In the genomic region with DNA sequence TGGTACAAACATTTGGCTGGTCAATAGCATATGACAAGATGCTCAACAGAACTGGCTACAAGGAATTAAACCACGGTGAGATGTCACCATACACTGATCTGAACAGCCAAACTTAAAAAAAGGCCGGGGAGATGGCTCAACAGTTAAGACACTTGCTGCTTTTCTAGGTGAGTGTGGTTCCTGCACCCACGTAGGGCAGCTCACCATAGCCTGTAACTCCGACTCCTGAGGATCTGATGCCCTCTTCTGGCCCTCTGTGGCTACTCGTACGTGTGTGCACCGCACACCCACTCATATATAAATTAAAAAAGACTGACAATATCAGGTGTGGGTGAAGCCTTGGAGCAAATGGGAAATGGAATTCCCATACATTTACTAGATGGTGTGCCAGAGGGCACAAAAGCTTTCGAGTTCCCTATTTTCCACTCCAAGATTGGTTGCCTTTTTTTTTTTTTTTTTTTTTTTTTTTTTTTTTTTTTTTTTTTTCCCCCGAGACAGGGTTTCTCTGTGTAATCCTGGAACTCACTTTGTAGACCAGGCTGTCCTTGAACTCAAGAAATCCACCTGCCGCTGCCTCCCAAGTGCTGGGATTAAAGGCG, we compare ENCODE assay signal across 13 mouse cellular contexts. TPM values are rescaled to one million over a fixed set of nuclear protein-coding genes. Genes with fewer than 3 reads are reported as not detected.
DNase-seq lines count a peak whose midpoint lies in the region; ATAC-seq and TF ChIP-seq lines count a peak whose summit lies in the region.
"Had no signal": no experiment of that assay in that cellular context is flagged by ENCODE, and none has a peak within 500 bp of the region (broad histone marks: within the 10 kb centered on the region; RNA-seq: fewer than 3 reads in every experiment).

No protein-coding gene starts in this region.

- ATAC-seq in kidney, embryonic 14.5 days (ENCODE audit: low FRiP score, low TSS enrichment), result no peak

- TF ChIP-seq CTCF in E14TG2a.4 (conservative IDR thresholded peaks at IDR 0.05; ENCODE audit: low read length), result 0 out of 2 replicates have a peak, but pooled peaks have one; percentile 2
- TF ChIP-seq CTCF in brain, embryonic 14.5 days (IDR thresholded peaks at IDR 0.05; ENCODE audit: borderline replicate concordance, extremely low read depth, insufficient read depth, insufficient read length), result peak; percentile 29; the same call in 1 of the 2 replicates

- peaks cover 31% of the 10 kb centered on the region for H3K36me3 ChIP-seq in kidney, embryonic 14.5 days (ENCODE audit: control insufficient read depth, insufficient read depth, low read length)
- peaks cover 53% of the 10 kb centered on the region for H3K36me3 ChIP-seq in E14TG2a.4 (ENCODE audit: insufficient read depth, low read length)

- intact Hi-C loops in left cerebral cortex, postnatal 4 days (cut with DNase I), result no loop called here

- no peak overlapping the region for H3K4me3 ChIP-seq in kidney, embryonic 14.5 days (ENCODE audit: low read length)
- H3K4me3 ChIP-seq in E14TG2a.4 (replicated peaks; ENCODE audit: low read length), result no peak overlapping the region

- 83% methylated on average over 11 of the region's 11 CpGs for WGBS in kidney, embryonic 14.5 days

- H3K4me2 ChIP-seq in kidney, embryonic 14.5 days (replicated peaks; ENCODE audit: low read depth, low read length), result no peak overlapping the region
- H3K4me2 ChIP-seq: hindbrain, embryonic 14.5 days had no signal

- no peak for TF ChIP-seq POLR2A in brain, embryonic 14.5 days (IDR thresholded peaks at IDR 0.05; ENCODE audit: borderline replicate concordance, extremely low read depth, insufficient read depth, insufficient read length, poor library complexity, severe bottlenecking)

- no peaks in the 10 kb centered on the region for H3K9me3 ChIP-seq in kidney, embryonic 14.5 days (ENCODE audit: control insufficient read depth, low read length)
- no peaks in the 10 kb centered on the region for H3K9me3 ChIP-seq in E14TG2a.4 (ENCODE audit: low read length)

- no peak overlapping the region for H3K27ac ChIP-seq in kidney, embryonic 14.5 days (ENCODE audit: low read depth, low read length)
- H3K27ac ChIP-seq: hindbrain, embryonic 14.5 days had no signal

- DNase-seq in kidney, adult 18-20 months, result peak; percentile 12
- DNase-seq in brain, embryonic 14.5 days (ENCODE audit: low read depth), result peak; percentile 34
- DNase-seq in lung, postnatal 14 days, result peak; percentile 9
- DNase-seq in ovary, adult 18-20 months (ENCODE audit: low spot score), result no peak
- DNase-seq in urinary bladder, postnatal 4 days (ENCODE audit: low spot score in 2 of 2), result no peak
- no peak for DNase-seq in left cerebral cortex, postnatal 4 days
- DNase-seq: cerebellum, adult 18-20 months; heart, adult 11 months; layer of hippocampus, postnatal 36 days had no signal

- H3K9ac ChIP-seq in kidney, embryonic 14.5 days (ENCODE audit: low read depth, low read length), result no peak overlapping the region
- H3K9ac ChIP-seq: hindbrain, embryonic 14.5 days had no signal

- no peaks in the 10 kb centered on the region for H3K4me1 ChIP-seq in kidney, embryonic 14.5 days (ENCODE audit: control insufficient read depth, insufficient read depth, low read length)
- H3K4me1 ChIP-seq in E14TG2a.4 (replicated peaks; ENCODE audit: low read depth, low read length), result peaks cover 70% of the 10 kb centered on the region

- H3K27me3 ChIP-seq in kidney, embryonic 14.5 days (ENCODE audit: control insufficient read depth, insufficient read depth, low read length), result no peaks in the 10 kb centered on the region
- no peaks in the 10 kb centered on the region for H3K27me3 ChIP-seq in E14TG2a.4 (ENCODE audit: insufficient read depth, low read length)

RNA-seq across cellular contexts. Expression of gene Ucma, which starts 13.0 kb away (rescaled TPM):
- polyA plus RNA-seq in kidney, embryonic 14.5 days (2014; fragmentation: Nextera tagmentation; extraction: Ambion mirVana), result not detected in 2 replicates
- 0.59 and 0.71 TPM in 2 replicates for polyA plus RNA-seq in brain, embryonic 14.5 days (2012; rRNA removed)
- 1 to 10 TPM in 1 of 2 experiments, not detected in 1; 1.5 TPM for total RNA-seq in left cerebral cortex, postnatal 4 days (2021)
- polyA plus RNA-seq: stomach, embryonic 16.5 days had no signal

RNA-seq across cellular contexts. Expression of gene Mcm10, which starts 23.7 kb away (rescaled TPM):
- polyA plus RNA-seq in kidney, embryonic 14.5 days (2014; fragmentation: Nextera tagmentation; extraction: Ambion mirVana), result 30.5 and 46.4 TPM in 2 replicates
- 8.1 and 12.8 TPM in 2 replicates for polyA plus RNA-seq in brain, embryonic 14.5 days (2012; rRNA removed)
- 1 to 10 TPM; 3.4 to 4.0 TPM for total RNA-seq in left cerebral cortex, postnatal 4 days (2021)

Comparison
In these comparisons a context has a peak if more than half of its experiments do, and no peak if none do; other contexts are left out.
1. DNase-seq: peak in kidney, adult 18-20 months (single experiment), brain, embryonic 14.5 days (single experiment) and lung, postnatal 14 days (single experiment); none in ovary, adult 18-20 months (single experiment), urinary bladder, postnatal 4 days (0 of 2) and left cerebral cortex, postnatal 4 days (single experiment).